Mouse (Mus musculus): ENCODE measurements around the gene H2-T3.

GRCm38 (mm10) chr17:36231318-36231717 is 41.2 kb upstream of the H2-T3 start:
- TF ChIP-seq CTCF (IDR thresholded peaks at IDR 0.05; ENCODE audit: insufficient read depth, low read length) = peak; percentile 54
- no peak for TF ChIP-seq POLR2A (IDR thresholded peaks at IDR 0.05; ENCODE audit: borderline replicate concordance, extremely low read depth, low read depth, low read length)
